Mouse (Mus musculus) MEL (cell line): Measurements from ENCODE around the gene Focad.

Source experiments
- BHLHE40 ChIP-seq: IDR thresholded peaks from 2 replicates; pipeline ENCODE4 v1.6.1; 2012; ENCODE audit warnings: low read depth, mild to moderate bottlenecking, inconsistent platforms, low read length, improper control_type of control experiment, borderline replicate concordance
- CHD1 ChIP-seq: IDR thresholded peaks from 2 replicates; pipeline ENCODE4 v1.6.1; 2012; ENCODE audit warnings: low read depth, mild to moderate bottlenecking, inconsistent platforms, low read length, improper control_type of control experiment
- CTCF ChIP-seq, 3 experiments: IDR thresholded peaks in 2 of 3; conservative IDR thresholded peaks in 1 of 3; 2 replicates each; pipeline ENCODE4 v1.5.1; 2011 to 2012; ENCODE audit warnings: low read length in 3 of 3, low read depth in 2 of 3, mild to moderate bottlenecking in 2 of 3, improper control_type of control experiment in 1 of 3, inconsistent platforms in 1 of 3, mixed read lengths in 1 of 3, moderate library complexity in 1 of 3; ENCODE audit not compliant: control insufficient read depth in 1 of 3, insufficient read depth in 1 of 3, poor library complexity in 1 of 3, severe bottlenecking in 1 of 3
- KAT2A ChIP-seq: conservative IDR thresholded peaks from 2 replicates; pipeline ENCODE4 v1.6.1; 2012; ENCODE audit warnings: low read depth, low read length, improper control_type of control experiment, inconsistent platforms
- MAX ChIP-seq: IDR thresholded peaks from 2 replicates; pipeline ENCODE4 v1.6.1; 2011; ENCODE audit warnings: low read length, improper control_type of control experiment
- NELFE ChIP-seq: IDR thresholded peaks from 2 replicates; pipeline ENCODE4 v1.6.1; 2011; ENCODE audit warnings: low read depth, low read length, improper control_type of control experiment
- POLR2AphosphoS5 ChIP-seq: IDR thresholded peaks from 2 replicates; pipeline ENCODE4 v1.6.1; 2012; ENCODE audit warnings: low read depth, borderline replicate concordance, mild to moderate bottlenecking, inconsistent platforms, low read length, moderate library complexity, mixed read lengths
- RAD21 ChIP-seq: IDR thresholded peaks from 2 replicates; pipeline ENCODE4 v1.6.1; 2011; ENCODE audit warnings: mild to moderate bottlenecking, low read depth, low read length, improper control_type of control experiment
- RCOR1 ChIP-seq: IDR thresholded peaks from 2 replicates; pipeline ENCODE4 v1.6.1; 2012; ENCODE audit warnings: low read depth, mild to moderate bottlenecking, inconsistent platforms, low read length, improper control_type of control experiment

GRCm38 (mm10) chr4:88275571-88276041 is 181.2 kb downstream of the Focad start:
- TF ChIP-seq CTCF (IDR thresholded peaks at IDR 0.05 in 2 of 3, conservative IDR thresholded peaks at IDR 0.05 in 1 of 3; ENCODE audit: control insufficient read depth in 1 of 3, insufficient read depth in 1 of 3, low read depth in 2 of 3, low read length in 3 of 3, poor library complexity in 1 of 3, severe bottlenecking in 1 of 3) = no peak
- TF ChIP-seq BHLHE40 = no peak
- TF ChIP-seq RCOR1 = no peak; the same call in 1 of the 2 replicates
- no peak for TF ChIP-seq POLR2AphosphoS5
- no peak for TF ChIP-seq KAT2A
- TF ChIP-seq NELFE = no peak
- no peak; the same call in 1 of the 2 replicates for TF ChIP-seq RAD21
- no peak for TF ChIP-seq MAX
- no peak for TF ChIP-seq CHD1
